18 mouse cellular contexts compared by ENCODE assay signal in genomic region chr5:88939151-88939550, GRCm38 (mm10). TPM values are rescaled to one million over a fixed set of nuclear protein-coding genes. Genes with fewer than 3 reads are reported as not detected.
DNase-seq lines count a peak whose midpoint lies in the region; ATAC-seq and TF ChIP-seq lines count a peak whose summit lies in the region.
"Had no signal": no experiment of that assay in that cellular context is flagged by ENCODE, and none has a peak within 500 bp of the region (broad histone marks: within the 10 kb centered on the region; RNA-seq: fewer than 3 reads in every experiment).

No protein-coding gene starts in this region.

- no peak overlapping the region for H3K4me2 ChIP-seq in kidney, postnatal 0 days (ENCODE audit: low read length)
- no peak overlapping the region for H3K4me2 ChIP-seq in hindbrain, embryonic 14.5 days (replicated peaks)
- H3K4me2 ChIP-seq: midbrain, embryonic 12.5 days; neural tube, embryonic 13.5 days had no signal

- peak; percentile 52; the same call in 1 of the 2 replicates for ATAC-seq in kidney, postnatal 0 days (replicated peaks; ENCODE audit: low FRiP score, low read depth)
- ATAC-seq in hindbrain, embryonic 14.5 days (ENCODE audit: low FRiP score) = no peak
- ATAC-seq: hindbrain, embryonic 16.5 days had no signal

- 25% methylated on average over 6 of the region's 6 CpGs for WGBS in kidney, postnatal 0 days
- WGBS in hindbrain, embryonic 14.5 days = 90% methylated on average over 6 of the region's 6 CpGs

- H3K9me3 ChIP-seq in kidney, postnatal 0 days (replicated peaks; ENCODE audit: low read length) = no peaks in the 10 kb centered on the region
- no peaks in the 10 kb centered on the region for H3K9me3 ChIP-seq in hindbrain, embryonic 14.5 days (ENCODE audit: control insufficient read depth, low read length)
- H3K9me3 ChIP-seq: midbrain, embryonic 12.5 days; neural tube, embryonic 13.5 days had no signal

- intact Hi-C loops in gastrocnemius, adult 2 months (cut with DNase I) = loop anchor here (10.0 kb wide), 1 partner anchor 126 kb away; no protein-coding TSS in a partner anchor
- intact Hi-C loops in gastrocnemius, postnatal 14 days (cut with DNase I; ENCODE audit: low total_unique reads) = no loop called here

- no peaks in the 10 kb centered on the region for H3K4me1 ChIP-seq in kidney, postnatal 0 days (replicated peaks; ENCODE audit: insufficient read depth, low read length)
- H3K4me1 ChIP-seq in hindbrain, embryonic 14.5 days (replicated peaks; ENCODE audit: control insufficient read depth, insufficient read depth, low read length) = no peaks in the 10 kb centered on the region

- peak overlapping the region; percentile 53 for H3K4me3 ChIP-seq in gastrocnemius, adult 2 months
- H3K4me3 ChIP-seq in kidney, postnatal 0 days (replicated peaks; ENCODE audit: low read depth, low read length) = no peak overlapping the region
- H3K4me3 ChIP-seq in hindbrain, embryonic 14.5 days (replicated peaks; ENCODE audit: low read length) = no peak overlapping the region
- H3K4me3 ChIP-seq: layer of hippocampus, adult 2 months; midbrain, embryonic 12.5 days; neural tube, embryonic 13.5 days had no signal

- TF ChIP-seq CTCF in gastrocnemius, adult 2 months (IDR thresholded peaks at IDR 0.05) = peak; percentile 10; the same call in 1 of the 2 replicates
- TF ChIP-seq CTCF in kidney, postnatal 0 days (IDR thresholded peaks at IDR 0.05; ENCODE audit: low read depth) = no peak

- no peaks in the 10 kb centered on the region for H3K27me3 ChIP-seq in kidney, postnatal 0 days (ENCODE audit: insufficient read depth, low read length)
- H3K27me3 ChIP-seq in hindbrain, embryonic 14.5 days (ENCODE audit: control insufficient read depth, insufficient read depth, low read length) = no peaks in the 10 kb centered on the region
- H3K27me3 ChIP-seq: midbrain, embryonic 12.5 days; neural tube, embryonic 13.5 days had no signal

- H3K9ac ChIP-seq in kidney, postnatal 0 days (ENCODE audit: low read depth, low read length) = no peak overlapping the region
- no peak overlapping the region for H3K9ac ChIP-seq in hindbrain, embryonic 14.5 days
- H3K9ac ChIP-seq: midbrain, embryonic 12.5 days; neural tube, embryonic 13.5 days had no signal

- peak; percentile 80 for DNase-seq in gastrocnemius, adult 2 months
- DNase-seq in gastrocnemius, postnatal 4 days (ENCODE audit: low spot score in 2 of 2) = no peak
- peak; percentile 50 for DNase-seq in kidney, postnatal 0 days (ENCODE audit: low spot score)
- DNase-seq in kidney, postnatal 4 days = no peak
- DNase-seq in gastrocnemius, postnatal 14 days = peak; percentile 38
- peak; percentile 85 for DNase-seq in skeletal muscle tissue, adult 2 months (ENCODE audit: low read depth, low spot score)
- no peak for DNase-seq in frontal cortex, postnatal 36 days (ENCODE audit: low spot score in 2 of 2)
- no peak for DNase-seq in hindbrain, embryonic 14.5 days (ENCODE audit: low spot score)
- DNase-seq: B cell, adult 2 months; cerebellum, postnatal 25 days; lung, adult 2 months; right cerebral cortex, adult 18-20 months; thymus, postnatal 36 days had no signal

- no peaks in the 10 kb centered on the region for H3K36me3 ChIP-seq in kidney, postnatal 0 days (ENCODE audit: insufficient read depth, low read length)
- no peaks in the 10 kb centered on the region for H3K36me3 ChIP-seq in hindbrain, embryonic 14.5 days (replicated peaks; ENCODE audit: control insufficient read depth, insufficient read depth)
- H3K36me3 ChIP-seq: G1E; midbrain, embryonic 12.5 days; neural tube, embryonic 13.5 days had no signal

- H3K27ac ChIP-seq in gastrocnemius, adult 2 months = peak overlapping the region; percentile 93
- H3K27ac ChIP-seq in kidney, postnatal 0 days = no peak overlapping the region
- no peak overlapping the region for H3K27ac ChIP-seq in hindbrain, embryonic 14.5 days
- H3K27ac ChIP-seq: layer of hippocampus, adult 2 months; midbrain, embryonic 12.5 days; neural tube, embryonic 13.5 days had no signal

RNA-seq across cellular contexts. Expression of gene Slc4a4, which starts 52.5 kb away (rescaled TPM):
- 10 to 100 TPM; 14.0 to 19.8 TPM for total RNA-seq in gastrocnemius, adult 2 months (2021)
- 10 to 100 TPM; 12.1 to 17.8 TPM for total RNA-seq in gastrocnemius, postnatal 4 days (2021)
- 26.1 and 27.7 TPM in 2 replicates for polyA plus RNA-seq in kidney, postnatal 0 days (2015; fragmentation: Nextera tagmentation; extraction: Ambion mirVana)
- 1 to 10 TPM; 4.7 to 6.0 TPM for total RNA-seq in gastrocnemius, postnatal 14 days (2021)
- 12.1 and 15.0 TPM in 2 replicates for polyA plus RNA-seq in hindbrain, embryonic 14.5 days (2014; fragmentation: Nextera tagmentation; extraction: Ambion mirVana)
- polyA plus RNA-seq: G1E had no signal

Comparison
In these comparisons a context has a peak if more than half of its experiments do, and no peak if none do; other contexts are left out.
1. DNase-seq: peak in gastrocnemius, adult 2 months (single experiment), kidney, postnatal 0 days (single experiment), gastrocnemius, postnatal 14 days (single experiment) and skeletal muscle tissue, adult 2 months (single experiment); none in gastrocnemius, postnatal 4 days (0 of 2), kidney, postnatal 4 days (0 of 2), frontal cortex, postnatal 36 days (0 of 2) and hindbrain, embryonic 14.5 days (single experiment).